Mouse (Mus musculus) small intestine, adult 2 months (tissue): ENCODE results near the gene Fgfr4.

Experiments
- CTCF ChIP-seq: fragments of 200-500 bp; IDR thresholded peaks from 2 replicates; pipeline ENCODE4 v1.5.1; 2012; ENCODE audit warnings: low read depth, mild to moderate bottlenecking, control low read depth, inconsistent platforms, low read length, moderate library complexity, mixed read lengths; ENCODE audit not compliant: insufficient replicate concordance, insufficient read length; ENCODE audit errors: extremely low read depth
- POLR2A ChIP-seq: fragments of 200-500 bp; IDR thresholded peaks from 2 replicates; pipeline ENCODE4 v1.6.1; 2012; ENCODE audit warnings: low read depth, mild to moderate bottlenecking, control low read depth, inconsistent platforms, low read length, moderate library complexity

GRCm38 (mm10) chr13:55163553-55163952 is 11.1 kb downstream of the Fgfr4 start:
- TF ChIP-seq CTCF = no peak
- no peak for TF ChIP-seq POLR2A
